ENCODE assay signal across 16 mouse cellular contexts in the genomic region with DNA sequence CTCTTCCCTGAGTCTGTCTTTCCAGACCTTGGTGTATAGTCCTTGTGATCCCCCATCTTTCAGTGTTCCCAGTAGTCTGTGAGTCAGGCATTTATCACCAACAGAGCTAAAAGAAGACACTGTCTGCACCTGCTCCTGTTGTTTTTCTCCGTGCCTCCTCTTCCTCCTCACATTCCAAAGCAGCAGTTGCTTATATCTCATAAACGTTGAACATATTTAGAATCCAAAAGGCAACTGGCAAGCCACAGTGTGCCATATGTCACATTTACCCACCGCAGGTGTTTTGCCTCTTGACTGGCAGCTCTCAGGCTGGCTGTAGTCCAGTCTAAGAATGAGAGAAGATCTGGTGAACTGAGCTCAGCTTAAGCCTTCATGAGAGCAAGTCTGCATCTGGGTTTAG.
A peak's percentile ranks its signal among the peaks of the same experiment; 100 is the strongest.
DNase-seq lines count a peak whose midpoint lies in the region; ATAC-seq and TF ChIP-seq lines count a peak whose summit lies in the region.
"Had no signal": no experiment of that assay in that cellular context is flagged by ENCODE, and none has a peak within 500 bp of the region (broad histone marks: within the 10 kb centered on the region; RNA-seq: fewer than 3 reads in every experiment).

No protein-coding gene starts in this region.

- no peaks in the 10 kb centered on the region for H3K27me3 ChIP-seq in cerebellum, adult 2 months (ENCODE audit: control insufficient read depth, insufficient read depth, low read length)
- H3K27me3 ChIP-seq in midbrain, embryonic 16.5 days (ENCODE audit: control insufficient read depth, insufficient read depth, low read depth, low read length) = no peaks in the 10 kb centered on the region
- H3K27me3 ChIP-seq: embryonic facial prominence, embryonic 12.5 days; forebrain, embryonic 15.5 days; liver, embryonic 13.5 days had no signal

- H3K4me2 ChIP-seq in midbrain, embryonic 16.5 days (ENCODE audit: low read length) = no peak overlapping the region
- H3K4me2 ChIP-seq: embryonic facial prominence, embryonic 12.5 days; forebrain, embryonic 15.5 days; liver, embryonic 13.5 days had no signal

- 6% methylated on average over 3 of the region's 3 CpGs for WGBS in cerebellum, adult 2 months
- WGBS in midbrain, embryonic 16.5 days = 82% methylated on average over 3 of the region's 3 CpGs

- no peaks in the 10 kb centered on the region for H3K9me3 ChIP-seq in midbrain, embryonic 16.5 days (replicated peaks; ENCODE audit: control insufficient read depth, low read length, poor library complexity, severe bottlenecking)
- H3K9me3 ChIP-seq: embryonic facial prominence, embryonic 12.5 days; forebrain, embryonic 15.5 days; G1E; liver, embryonic 13.5 days had no signal

- H3K36me3 ChIP-seq in midbrain, embryonic 16.5 days (ENCODE audit: control insufficient read depth, insufficient read depth, low read length) = no peaks in the 10 kb centered on the region
- H3K36me3 ChIP-seq: embryonic facial prominence, embryonic 12.5 days; forebrain, embryonic 15.5 days; G1E; liver, embryonic 13.5 days had no signal

- no peak overlapping the region for H3K4me3 ChIP-seq in cerebellum, adult 2 months (replicated peaks; ENCODE audit: insufficient read depth, low read depth, low read length)
- H3K4me3 ChIP-seq in midbrain, embryonic 16.5 days (ENCODE audit: low read depth, low read length) = no peak overlapping the region
- H3K4me3 ChIP-seq: embryonic facial prominence, embryonic 12.5 days; forebrain, embryonic 15.5 days; liver, embryonic 13.5 days had no signal

- peak; percentile 94 for ATAC-seq in frontal cortex, adult (ENCODE audit: low TSS enrichment)
- no peak for ATAC-seq in megakaryocyte progenitor cell, adult 5-6 weeks (replicated peaks; ENCODE audit: poor library complexity)
- ATAC-seq in midbrain, embryonic 16.5 days = no peak
- ATAC-seq: activated CD4-positive, CD25-positive, alpha-beta regulatory T cell, adult 4 months; forebrain, embryonic 15.5 days; intestine, embryonic 16.5 days had no signal

- H3K4me1 ChIP-seq in cerebellum, adult 2 months (ENCODE audit: control insufficient read depth, insufficient read depth, low read length) = peaks cover 3% of the 10 kb centered on the region
- H3K4me1 ChIP-seq in midbrain, embryonic 16.5 days (ENCODE audit: control insufficient read depth, insufficient read depth, low read length) = no peaks in the 10 kb centered on the region
- H3K4me1 ChIP-seq: embryonic facial prominence, embryonic 12.5 days; forebrain, embryonic 15.5 days; liver, embryonic 13.5 days had no signal

- no peak overlapping the region for H3K9ac ChIP-seq in midbrain, embryonic 16.5 days (ENCODE audit: low read depth, low read length)
- H3K9ac ChIP-seq: embryonic facial prominence, embryonic 12.5 days; forebrain, embryonic 15.5 days; liver, embryonic 13.5 days had no signal

- H3K27ac ChIP-seq in cerebellum, adult 2 months (ENCODE audit: insufficient read depth, low read length) = no peak overlapping the region
- no peak overlapping the region for H3K27ac ChIP-seq in midbrain, embryonic 16.5 days (ENCODE audit: low read length)
- H3K27ac ChIP-seq: embryonic facial prominence, embryonic 12.5 days; forebrain, embryonic 15.5 days; liver, embryonic 13.5 days had no signal

- TF ChIP-seq CTCF in cerebellum, adult 2 months (IDR thresholded peaks at IDR 0.05; ENCODE audit: borderline replicate concordance, insufficient read depth, low read depth, low read length) = no peak

- no peak for TF ChIP-seq POLR2A in cerebellum, adult 2 months (IDR thresholded peaks at IDR 0.05; ENCODE audit: borderline replicate concordance, insufficient read depth, low read length)

- DNase-seq in frontal cortex, postnatal 10 days (ENCODE audit: low spot score in 2 of 2) = no peak
- peak; percentile 58 to 78 for DNase-seq in cerebellum, adult 2 months
- DNase-seq in layer of hippocampus, adult 8-10 months (ENCODE audit: low spot score in 2 of 2) = peak; percentile 45 to 50
- peak; percentile 48 for DNase-seq in left cerebral cortex, postnatal 4 days
- no peak for DNase-seq in adrenal gland, adult (ENCODE audit: inconsistent age in 2 of 2, low spot score in 1 of 2)
- DNase-seq: B cell, adult 2 months; heart, postnatal 4 days; liver, embryonic 13.5 days had no signal

- intact Hi-C loops in left cerebral cortex, postnatal 4 days (cut with DNase I) = no loop called here

Comparison
In these comparisons a context has a peak if more than half of its experiments do, and no peak if none do; other contexts are left out.
1. DNase-seq: peak in cerebellum, adult 2 months (2 of 2), layer of hippocampus, adult 8-10 months (2 of 2) and left cerebral cortex, postnatal 4 days (single experiment); none in frontal cortex, postnatal 10 days (0 of 2) and adrenal gland, adult (0 of 2).